Mouse (Mus musculus) hindbrain, postnatal 0 days (tissue): ENCODE measurements at regions not wholly inside any gene's neighbourhood (a gene's known extent, or its start where the extent isn't known, plus 50 kb on each side); places are given as distances from the start of the nearest gene placed in this dataset.

Experiments used
- ATAC-seq: fragments of 200-750 bp; cut with Nextera tagmentation; 2 replicates; pipeline ENCODE4 v1.8.0; 2017; ENCODE audit warnings: mild to moderate bottlenecking, moderate TSS enrichment, moderate library complexity
- DNase-seq: peaks from one replicate; pipeline ENCODE4 v3.0.0-alpha.2; 2015; ENCODE audit warnings: low spot score
- H3K27ac ChIP-seq: fragments of 300-500 bp; sonication (generic); 2 replicates; pipeline ENCODE4 v1.5.1; 2014; ENCODE audit warnings: mild to moderate bottlenecking
- H3K27me3 ChIP-seq: fragments of 300-500 bp; sonication (generic); 2 replicates; pipeline ENCODE4 v1.6.1; 2014; ENCODE audit warnings: low read length, mixed read lengths; ENCODE audit not compliant: insufficient read depth
- H3K36me3 ChIP-seq: fragments of 300-500 bp; sonication (generic); 2 replicates; pipeline ENCODE4 v1.6.1; 2014; ENCODE audit warnings: low read length, mixed read lengths; ENCODE audit not compliant: insufficient read depth
- H3K4me1 ChIP-seq: fragments of 300-500 bp; sonication (generic); 2 replicates; pipeline ENCODE4 v1.6.1; 2014; ENCODE audit warnings: antibody characterized with exemption, low read length, mixed read lengths; ENCODE audit not compliant: insufficient read depth
- H3K4me2 ChIP-seq: fragments of 300-500 bp; sonication (generic); 2 replicates; pipeline ENCODE4 v1.6.1; 2014; ENCODE audit warnings: low read depth, mild to moderate bottlenecking, low read length, moderate library complexity, mixed read lengths
- H3K4me3 ChIP-seq: fragments of 300-500 bp; sonication (generic); 2 replicates; pipeline ENCODE4 v1.5.1; 2014; ENCODE audit warnings: low read length
- H3K9ac ChIP-seq: fragments of 300-500 bp; sonication (generic); replicated peaks from 2 replicates; pipeline ENCODE4 v1.6.1; 2014; ENCODE audit warnings: mild to moderate bottlenecking, low read length, moderate library complexity, mixed read lengths
- H3K9me3 ChIP-seq: fragments of 300-500 bp; sonication (generic); 2 replicates; pipeline ENCODE4 v1.6.1; 2016; ENCODE audit warnings: low read length, mixed read lengths
- CTCF ChIP-seq: IDR thresholded peaks from 2 replicates; pipeline ENCODE4 v1.5.1; 2016; ENCODE audit warnings: antibody characterized with exemption, control low read depth, low read depth
- WGBS: fragments of 180-500 bp; shearing (Covaris S2); extraction: QIAGEN DNeasy Blood & Tissue Kit; methylation state at CpG from one replicate; pipeline ENCODE4 v1.1.7; 2014; 5-methylcytosine and 5-hydroxymethylcytosine counted together

DNA sequence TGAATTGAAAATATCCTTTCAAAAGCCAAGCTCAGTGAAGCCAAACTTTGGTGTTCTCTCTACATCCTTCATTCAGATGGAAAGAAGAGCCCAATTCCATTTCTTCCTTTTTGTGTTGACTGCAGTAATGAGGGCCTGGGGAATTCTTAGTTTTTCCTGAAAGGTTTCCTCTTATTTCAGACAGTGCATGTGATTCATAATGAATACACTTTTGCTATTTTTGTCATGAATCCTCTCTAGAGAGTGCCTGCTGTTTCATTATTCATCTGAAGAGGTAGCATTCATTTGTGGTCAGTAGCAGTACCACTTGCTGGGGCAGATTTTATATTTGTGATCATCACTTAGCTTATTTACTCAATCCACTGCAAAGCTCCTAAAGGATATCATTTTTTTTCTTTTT lies 303.0 kb upstream of the Anxa10 start:
- no peak for ATAC-seq
- H3K4me2 ChIP-seq: no peak overlapping the region

DNA sequence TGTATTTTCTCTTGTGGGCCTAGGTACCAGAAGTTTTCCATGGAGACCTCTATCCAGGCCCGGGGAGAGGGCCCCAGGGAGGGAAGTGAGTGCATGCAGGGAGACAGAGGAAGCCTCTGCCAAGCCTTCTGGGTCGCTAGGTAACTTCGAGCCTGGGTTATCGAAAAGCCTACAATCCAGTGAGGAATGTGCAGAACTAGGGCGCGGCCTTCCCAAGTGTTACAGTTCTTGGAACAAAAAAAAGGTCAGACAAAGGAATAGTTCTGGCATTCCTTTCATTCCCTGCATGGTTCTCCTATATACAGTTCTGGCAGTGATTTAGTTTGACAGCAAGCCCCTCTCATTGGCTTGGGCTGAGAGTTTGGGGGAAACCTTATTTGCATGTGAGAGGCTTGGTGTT lies 294.6 kb upstream of the Anxa10 start:
- H3K27ac ChIP-seq: no peak overlapping the region
- H3K9ac ChIP-seq: no peak overlapping the region
- no peak overlapping the region for H3K4me2 ChIP-seq
- 20% methylated on average over 6 of the region's 6 CpGs for WGBS
- no peak for ATAC-seq
- TF ChIP-seq CTCF: no peak
- H3K4me3 ChIP-seq: no peak overlapping the region
- H3K4me1 ChIP-seq: no peaks in the 10 kb centered on the region
- H3K9me3 ChIP-seq: no peaks in the 10 kb centered on the region; the same call in 1 of the 2 replicates
- no peak for DNase-seq
- H3K36me3 ChIP-seq: no peaks in the 10 kb centered on the region
- no peaks in the 10 kb centered on the region for H3K27me3 ChIP-seq

More for the DNA sequence above, 303.0 kb upstream of the Anxa10 start:
- Histone ChIP-seq H3K4me1 (no peaks in the 10 kb centered on the region), H3K9ac (no peak overlapping the region), H3K9me3 (no peaks in the 10 kb centered on the region; the same call in 1 of the 2 replicates), H3K27me3 (no peaks in the 10 kb centered on the region), H3K36me3 (no peaks in the 10 kb centered on the region), H3K4me3 (no peak overlapping the region), H3K27ac (no peak overlapping the region)
- peak; percentile 5 for DNase-seq
- no peak for TF ChIP-seq CTCF
